Mouse (Mus musculus) CD4-positive helper T cell, adult 2 months (primary cell): ENCODE results near the gene Scn2a.

Source experiments
- DNase-seq: peaks from one replicate; pipeline ENCODE4 v3.0.0-alpha.2; 2012; ENCODE audit warnings: low read depth, missing footprints, low spot score

Scn2a gene

DNA sequence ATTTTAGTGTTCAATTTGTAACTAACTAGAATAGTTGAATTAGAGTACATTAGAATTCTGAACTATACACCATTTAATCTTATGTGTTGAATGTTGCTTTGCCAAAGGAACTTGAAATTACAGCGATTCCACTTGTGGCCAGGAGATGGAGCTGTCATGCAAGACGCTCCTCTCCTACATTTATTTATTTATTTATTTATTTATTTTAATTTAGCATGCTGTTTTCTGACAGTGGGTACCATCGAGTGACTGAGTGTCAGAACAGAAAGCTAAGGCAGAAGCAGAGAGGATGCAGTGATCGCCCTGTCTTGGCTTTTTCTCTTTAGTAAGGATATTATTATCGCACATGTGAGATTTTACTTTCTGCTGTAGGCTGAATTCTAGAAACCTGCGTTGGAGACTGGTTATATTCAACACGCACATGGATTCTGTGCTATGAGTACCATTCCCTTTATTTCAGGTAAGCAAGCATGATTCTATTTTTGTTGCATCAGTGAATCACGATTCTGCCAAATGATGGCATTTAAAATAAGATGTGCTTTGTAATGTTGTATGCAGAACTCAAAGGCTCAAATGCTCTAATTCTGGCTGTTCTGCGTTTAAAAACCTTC, at the start of gene Scn2a:
Gene Scn2a, plus strand, starts transcription at position 216 of the 611 bp plus-strand sequence.
- DNase-seq, result peak; percentile 11

DNA sequence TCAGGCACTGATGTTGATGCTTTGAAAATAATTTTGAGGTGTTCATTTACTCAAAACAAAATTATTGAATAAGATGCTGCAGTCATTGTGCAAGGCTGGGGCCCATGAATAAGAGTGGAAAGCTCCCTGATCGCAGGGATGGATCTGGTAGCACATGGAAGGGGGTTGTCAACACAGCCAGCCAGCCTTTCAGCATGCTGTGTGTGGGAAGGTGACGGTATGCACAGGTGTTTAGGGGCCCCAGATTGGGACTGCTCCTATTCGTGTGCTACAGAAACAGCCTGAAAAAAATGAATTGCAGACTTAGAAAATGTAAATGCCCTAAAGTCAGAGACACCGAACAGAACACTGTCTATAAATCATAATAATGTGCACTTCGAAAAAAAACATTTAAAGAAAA, 32.9 kb upstream of the Scn2a start:
- no peak for DNase-seq

GRCm38 (mm10) chr2:65607813-65608212, 12.8 kb upstream of the Scn2a start:
- DNase-seq, result no peak

DNA sequence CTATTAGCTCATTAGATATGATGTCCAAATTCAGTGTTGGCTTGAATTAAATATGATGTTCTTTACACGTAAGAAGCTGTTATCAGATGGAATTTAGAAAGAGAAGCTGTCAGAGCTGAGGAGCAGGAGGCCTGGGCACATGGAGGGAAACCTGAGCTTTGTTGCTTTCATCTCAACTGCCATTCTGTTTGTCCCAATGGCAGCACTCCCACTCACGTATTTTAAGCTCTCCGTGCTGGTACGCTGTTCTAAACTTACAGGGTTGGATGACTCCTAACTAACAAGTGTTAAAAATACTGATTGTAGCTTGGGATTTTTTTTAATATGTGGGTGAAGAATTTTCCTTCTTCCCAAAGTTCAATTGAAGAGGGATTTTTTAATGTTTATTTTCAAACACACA, 8.7 kb upstream of the Scn2a start:
- no peak for DNase-seq

DNA sequence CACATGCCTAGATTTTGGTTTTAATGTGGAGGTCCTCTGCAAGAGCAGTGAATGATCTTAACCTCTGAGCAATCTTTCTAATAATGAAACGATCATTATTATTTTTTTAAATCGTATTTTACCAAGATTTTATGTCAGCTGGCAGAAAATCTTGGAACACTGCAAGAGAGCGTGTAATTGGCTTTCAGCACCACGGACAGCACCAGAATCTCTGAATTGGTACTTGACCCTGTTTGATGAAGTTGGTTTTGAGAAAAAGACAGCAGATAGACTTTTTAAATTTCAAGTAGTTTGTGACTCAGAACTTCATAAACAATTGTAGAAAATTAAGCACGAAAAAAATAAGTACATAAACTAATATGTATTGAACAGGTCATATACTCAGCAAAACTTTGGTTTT, 790 bp upstream of the Scn2a start:
- no peak for DNase-seq

- no peak for DNase-seq
Measured at GRCm38 (mm10) chr2:65621254-65621653, 683 bp downstream of the Scn2a start.

- no peak for DNase-seq
Measured at GRCm38 (mm10) chr2:65621838-65622237, 1.3 kb downstream of the Scn2a start.

DNA sequence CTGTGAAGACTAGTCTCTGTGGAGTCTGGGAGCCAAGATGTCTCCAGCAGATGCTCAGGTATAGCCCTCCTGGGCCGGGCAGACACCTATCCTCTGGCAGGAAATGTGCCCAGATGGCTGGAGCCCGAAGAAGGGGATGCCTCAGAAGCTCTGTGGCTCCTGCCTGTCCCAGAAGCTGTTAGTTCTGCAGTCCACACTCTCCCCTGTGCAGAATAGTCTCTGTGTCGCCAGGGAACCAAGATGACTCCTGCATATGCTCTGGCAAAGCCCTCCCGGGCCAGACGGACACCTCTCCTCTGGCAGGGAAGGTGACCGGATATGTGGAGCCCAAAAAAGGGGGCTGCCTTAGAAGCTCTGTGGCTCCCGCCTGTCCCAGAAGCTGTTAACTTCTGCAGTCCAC, 32.1 kb downstream of the Scn2a start:
- no peak for DNase-seq

- no peak for DNase-seq
Measured at GRCm38 (mm10) chr2:65657031-65657430, 36.5 kb downstream of the Scn2a start.

- no peak for DNase-seq
Measured at GRCm38 (mm10) chr2:65658430-65658829, 37.9 kb downstream of the Scn2a start.

GRCm38 (mm10) chr2:65663892-65664291, 43.3 kb downstream of the Scn2a start:
- DNase-seq, result no peak

- no peak for DNase-seq
Measured at GRCm38 (mm10) chr2:65664481-65664880, 43.9 kb downstream of the Scn2a start.

DNA sequence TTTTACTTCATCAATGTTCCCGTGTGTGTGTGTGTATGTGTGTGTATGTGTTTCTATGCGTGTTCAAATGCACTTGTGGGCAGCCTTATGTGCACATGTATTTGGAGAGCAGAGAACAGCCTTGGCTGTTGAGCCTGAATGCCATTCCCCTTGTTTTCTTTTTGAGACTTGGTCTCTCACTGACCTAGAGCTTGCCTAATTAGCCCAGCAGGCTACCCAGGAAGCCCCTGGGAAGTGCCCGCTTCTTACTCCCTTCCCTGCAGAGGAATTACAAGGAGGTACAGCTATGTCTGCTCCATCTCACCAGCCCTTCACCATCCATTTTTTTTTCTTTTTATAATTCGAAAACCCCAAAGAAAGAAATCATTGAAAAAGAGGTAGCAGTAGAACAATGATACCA, 44.6 kb downstream of the Scn2a start:
- DNase-seq, result no peak

DNA sequence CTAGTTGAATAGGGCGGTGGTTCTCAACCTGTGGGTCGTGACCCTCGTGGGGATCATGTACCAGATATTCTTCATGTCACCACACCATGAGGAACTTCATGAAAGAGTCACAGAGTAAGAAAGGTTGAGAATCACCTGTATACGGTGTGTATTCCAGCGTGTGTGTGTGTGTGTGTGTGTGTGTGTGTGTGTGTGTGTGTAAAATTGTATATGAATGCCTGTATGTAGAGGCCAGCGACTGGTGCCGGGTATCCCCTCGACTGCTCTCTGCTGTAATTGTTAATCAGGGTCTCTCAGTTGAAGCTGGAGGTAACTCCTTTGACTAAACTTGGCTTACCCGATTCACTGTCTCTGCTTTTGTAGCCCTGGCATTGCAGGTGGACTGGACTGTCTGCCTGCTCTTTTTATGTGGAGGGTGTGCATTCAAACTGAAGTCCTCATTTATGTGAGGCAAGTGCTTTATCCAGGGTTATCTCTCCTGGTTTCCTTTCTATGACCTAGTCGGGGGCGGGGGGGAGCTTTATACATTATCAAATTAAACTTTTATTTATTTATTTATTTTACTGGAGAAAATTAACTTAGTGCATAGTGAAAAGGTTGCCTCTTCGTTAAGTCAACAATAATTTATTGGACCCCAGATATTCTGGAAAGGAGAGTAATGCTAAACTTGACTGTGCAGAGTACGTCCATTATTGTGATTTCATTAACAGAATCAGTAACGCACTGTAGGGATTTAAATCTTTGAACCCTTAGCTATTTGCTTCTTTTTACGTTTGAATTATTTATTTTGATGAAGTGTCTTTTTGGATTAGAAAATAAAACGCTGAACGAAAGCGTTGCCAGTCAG, 47.2 kb downstream of the Scn2a start:
- no peak for DNase-seq

DNA sequence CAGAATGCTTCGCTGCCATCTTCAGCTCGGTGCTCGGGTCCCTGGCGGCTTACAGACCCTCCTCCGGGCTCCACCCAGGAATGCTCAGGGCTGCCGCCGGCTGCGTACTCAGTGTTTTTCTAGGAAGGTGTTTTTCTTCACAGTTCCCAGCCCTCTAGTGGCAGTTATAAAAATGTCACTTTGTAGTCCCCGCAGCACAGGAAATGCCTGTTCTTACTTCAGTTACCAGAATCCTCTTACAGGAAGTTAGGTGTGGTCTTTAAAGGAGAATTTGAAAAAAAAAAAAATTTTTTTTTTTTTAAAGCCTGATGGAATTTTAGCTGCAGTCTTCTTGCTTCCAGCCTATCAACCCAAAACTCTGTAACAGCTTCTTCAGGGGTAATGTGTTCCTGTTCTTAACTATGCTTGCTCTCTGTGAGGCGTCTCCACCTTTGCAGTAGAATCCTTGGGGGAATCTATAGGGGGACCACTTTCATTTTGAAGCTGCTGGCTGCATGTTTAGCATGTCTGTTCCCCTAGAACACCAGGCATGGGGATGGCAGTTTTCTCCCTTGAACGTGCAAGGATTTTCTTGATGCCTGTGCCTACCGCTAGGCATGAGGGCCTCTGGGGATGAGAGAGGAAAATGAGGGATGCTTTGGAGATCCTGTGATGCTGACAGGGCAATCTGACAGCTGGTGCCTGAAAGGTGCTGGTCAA, 48.0 kb downstream of the Scn2a start:
- DNase-seq, result peak; percentile 52

GRCm38 (mm10) chr2:65669561-65669960, 49.0 kb downstream of the Scn2a start:
- DNase-seq, result no peak

DNA sequence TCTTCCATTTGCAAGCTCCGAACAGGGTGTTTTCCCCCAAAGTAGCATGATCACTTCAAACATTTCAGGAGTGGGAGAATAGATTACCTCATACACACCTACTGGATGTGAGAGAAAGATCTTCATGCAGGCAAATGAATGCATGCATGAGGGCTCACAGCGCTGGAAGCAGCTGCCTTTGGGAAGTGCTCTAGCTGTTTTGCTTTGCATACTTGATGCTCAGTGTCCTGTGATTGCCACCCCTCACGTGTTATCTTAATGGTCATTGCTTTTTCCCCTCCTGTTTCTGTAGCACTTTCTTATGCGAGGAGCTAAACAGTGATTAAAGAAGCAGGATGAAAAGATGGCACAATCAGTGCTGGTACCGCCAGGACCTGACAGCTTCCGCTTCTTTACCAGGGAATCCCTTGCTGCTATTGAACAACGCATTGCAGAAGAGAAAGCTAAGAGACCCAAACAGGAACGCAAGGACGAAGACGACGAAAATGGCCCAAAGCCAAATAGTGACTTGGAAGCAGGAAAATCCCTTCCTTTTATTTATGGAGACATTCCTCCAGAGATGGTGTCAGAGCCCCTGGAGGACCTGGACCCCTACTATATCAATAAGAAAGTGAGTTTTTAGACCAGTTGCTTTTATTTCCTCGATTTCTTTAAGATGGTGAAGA, 49.7 kb downstream of the Scn2a start:
- DNase-seq, result no peak

GRCm38 (mm10) chr2:65679621-65680020, 59.0 kb downstream of the Scn2a start:
- no peak for DNase-seq

DNA sequence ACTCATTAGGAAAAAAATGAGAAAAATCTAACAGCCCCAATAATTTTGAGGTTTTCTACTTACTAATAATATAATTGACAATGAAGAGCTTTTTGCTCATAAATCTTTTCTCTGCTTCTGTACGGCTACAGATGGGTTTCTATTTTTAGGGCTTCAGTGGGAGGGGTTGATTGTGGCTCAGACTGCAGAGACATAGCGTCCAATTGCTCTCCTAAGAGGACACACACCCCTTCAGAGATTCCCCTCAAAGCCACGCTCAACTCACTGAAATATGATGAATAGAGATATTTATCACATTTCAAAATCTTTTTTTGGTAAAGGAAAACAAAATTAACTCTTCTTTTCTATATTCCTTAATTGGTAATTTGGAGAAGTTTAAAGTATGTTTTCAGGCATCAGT, 64.6 kb downstream of the Scn2a start:
- DNase-seq, result no peak

DNA sequence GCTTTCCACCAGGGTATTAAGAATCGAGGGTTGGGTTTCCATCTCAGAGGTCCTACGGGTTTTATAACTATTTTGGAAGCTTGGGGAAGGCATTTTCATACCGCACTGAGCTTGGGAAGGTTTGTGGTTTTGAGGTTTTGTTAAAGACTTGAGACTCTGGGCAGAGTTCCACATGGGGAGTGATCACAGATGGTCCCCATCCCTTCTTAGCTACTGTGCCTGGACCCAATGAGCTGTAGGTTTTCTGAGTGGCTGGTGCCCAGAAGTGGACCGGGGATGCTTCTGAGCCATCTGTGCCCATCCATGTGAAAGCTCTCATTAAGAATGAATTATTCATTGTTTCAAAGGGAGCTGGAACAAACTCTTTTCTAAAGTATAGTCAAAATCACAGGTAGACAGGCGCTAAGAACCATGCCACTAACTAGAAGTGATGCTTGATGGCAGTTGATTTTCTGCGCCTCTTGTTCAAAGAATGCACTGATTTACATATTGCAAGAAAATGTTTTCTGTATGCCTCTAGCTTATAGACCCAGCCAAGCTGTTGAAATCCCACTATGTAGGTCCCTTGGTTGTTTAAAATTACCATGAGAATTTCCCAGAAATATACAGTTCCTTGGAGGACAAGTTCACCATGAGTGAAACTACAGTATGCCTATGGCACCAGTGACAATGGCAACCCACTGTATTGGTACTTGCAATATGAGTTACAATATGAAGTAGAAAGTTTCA, 70.0 kb downstream of the Scn2a start:
- DNase-seq, result no peak

GRCm38 (mm10) chr2:65694485-65694884, 73.9 kb downstream of the Scn2a start:
- DNase-seq, result no peak
